In genomic region chr16:51937298-51937697, GRCm38 (mm10) we compare ENCODE assay signal across 10 mouse cellular contexts.
DNase-seq lines count a peak whose midpoint lies in the region; ATAC-seq and TF ChIP-seq lines count a peak whose summit lies in the region.
"Had no signal": no experiment of that assay in that cellular context is flagged by ENCODE, and none has a peak within 500 bp of the region (broad histone marks: within the 10 kb centered on the region; RNA-seq: fewer than 3 reads in every experiment).

No protein-coding gene starts in this region.

- intact Hi-C loops in heart, postnatal 10 days (cut with DNase I), result no loop called here

- H3K9ac ChIP-seq in midbrain, embryonic 14.5 days (replicated peaks; ENCODE audit: low read length), result no peak overlapping the region
- H3K9ac ChIP-seq in midbrain, embryonic 11.5 days (ENCODE audit: low read length), result no peak overlapping the region
- H3K9ac ChIP-seq in lung, postnatal 0 days (replicated peaks; ENCODE audit: low read depth), result no peak overlapping the region
- H3K9ac ChIP-seq: kidney, embryonic 15.5 days had no signal

- no peak for TF ChIP-seq CTCF in lung, postnatal 0 days (IDR thresholded peaks at IDR 0.05)

- 89% methylated on average over 9 of the region's 9 CpGs for WGBS in midbrain, embryonic 14.5 days
- WGBS in midbrain, embryonic 11.5 days, result 92% methylated on average over 9 of the region's 9 CpGs
- 81% methylated on average over 9 of the region's 9 CpGs for WGBS in lung, postnatal 0 days

- no peak overlapping the region for H3K27ac ChIP-seq in midbrain, embryonic 14.5 days (replicated peaks; ENCODE audit: low read depth, low read length)
- no peak overlapping the region for H3K27ac ChIP-seq in midbrain, embryonic 11.5 days (ENCODE audit: low read depth, low read length)
- H3K27ac ChIP-seq in lung, postnatal 0 days (ENCODE audit: low read length), result no peak overlapping the region
- H3K27ac ChIP-seq: kidney, embryonic 15.5 days had no signal

- H3K4me1 ChIP-seq in midbrain, embryonic 14.5 days (ENCODE audit: control insufficient read depth, insufficient read depth, low read length), result no peaks in the 10 kb centered on the region
- H3K4me1 ChIP-seq in midbrain, embryonic 11.5 days (ENCODE audit: control insufficient read depth, insufficient read depth, low read length), result no peaks in the 10 kb centered on the region
- no peaks in the 10 kb centered on the region for H3K4me1 ChIP-seq in lung, postnatal 0 days (ENCODE audit: insufficient read depth, low read depth, low read length)
- H3K4me1 ChIP-seq: kidney, embryonic 15.5 days had no signal

- no peaks in the 10 kb centered on the region for H3K36me3 ChIP-seq in midbrain, embryonic 14.5 days (ENCODE audit: control insufficient read depth, insufficient read depth, low read length)
- no peaks in the 10 kb centered on the region for H3K36me3 ChIP-seq in midbrain, embryonic 11.5 days (ENCODE audit: control insufficient read depth, insufficient read depth, low read length)
- H3K36me3 ChIP-seq in lung, postnatal 0 days (ENCODE audit: insufficient read depth, low read length), result no peaks in the 10 kb centered on the region
- H3K36me3 ChIP-seq: kidney, embryonic 15.5 days had no signal

- H3K27me3 ChIP-seq in midbrain, embryonic 14.5 days (ENCODE audit: control insufficient read depth, insufficient read depth, low read length), result no peaks in the 10 kb centered on the region
- no peaks in the 10 kb centered on the region for H3K27me3 ChIP-seq in midbrain, embryonic 11.5 days (ENCODE audit: control insufficient read depth, insufficient read depth, low read length)
- no peaks in the 10 kb centered on the region for H3K27me3 ChIP-seq in lung, postnatal 0 days (replicated peaks; ENCODE audit: insufficient read depth, low read length)
- H3K27me3 ChIP-seq: kidney, embryonic 15.5 days had no signal

- peak; percentile 4; the same call in 1 of the 2 replicates for ATAC-seq in midbrain, embryonic 14.5 days (ENCODE audit: low FRiP score, low TSS enrichment)
- no peak for ATAC-seq in midbrain, embryonic 11.5 days (ENCODE audit: low FRiP score)
- ATAC-seq in frontal cortex, adult (ENCODE audit: low TSS enrichment), result peak; percentile 100
- ATAC-seq in lung, postnatal 0 days, result no peak

- H3K9me3 ChIP-seq in midbrain, embryonic 14.5 days (ENCODE audit: control insufficient read depth, low read length), result no peaks in the 10 kb centered on the region
- no peaks in the 10 kb centered on the region for H3K9me3 ChIP-seq in midbrain, embryonic 11.5 days (ENCODE audit: control insufficient read depth, low read length)
- no peaks in the 10 kb centered on the region for H3K9me3 ChIP-seq in lung, postnatal 0 days (ENCODE audit: low read length)
- H3K9me3 ChIP-seq: kidney, embryonic 15.5 days had no signal

- no peak overlapping the region for H3K4me2 ChIP-seq in midbrain, embryonic 14.5 days (ENCODE audit: low read length)
- H3K4me2 ChIP-seq in midbrain, embryonic 11.5 days, result no peak overlapping the region
- no peak overlapping the region for H3K4me2 ChIP-seq in lung, postnatal 0 days (replicated peaks; ENCODE audit: low read depth, low read length)
- H3K4me2 ChIP-seq: kidney, embryonic 15.5 days had no signal

- no peak overlapping the region for H3K4me3 ChIP-seq in midbrain, embryonic 14.5 days (replicated peaks; ENCODE audit: low read depth, low read length)
- H3K4me3 ChIP-seq in midbrain, embryonic 11.5 days (ENCODE audit: low read depth, low read length), result no peak overlapping the region
- no peak overlapping the region for H3K4me3 ChIP-seq in lung, postnatal 0 days (ENCODE audit: low read depth, low read length)
- H3K4me3 ChIP-seq: kidney, embryonic 15.5 days had no signal

- peak; percentile 17 for DNase-seq in midbrain, embryonic 14.5 days
- DNase-seq in midbrain, embryonic 11.5 days (ENCODE audit: low spot score, missing footprints), result no peak
- DNase-seq in left cerebral cortex, adult 18-20 months (ENCODE audit: low spot score in 2 of 2), result peak; percentile 38 to 61
- peak; percentile 71 for DNase-seq in telencephalon, adult 2 months (ENCODE audit: low read depth, low spot score)
- no peak for DNase-seq in heart, postnatal 10 days
- no peak for DNase-seq in lung, postnatal 0 days (ENCODE audit: low spot score)
- no peak for DNase-seq in adrenal gland, postnatal 36 days
- DNase-seq: lung, postnatal 10 days had no signal

- no peak for TF ChIP-seq EP300 in lung, postnatal 0 days (IDR thresholded peaks at IDR 0.05)

Comparison
In these comparisons a context has a peak if more than half of its experiments do, and no peak if none do; other contexts are left out.
1. ATAC-seq: peak in midbrain, embryonic 14.5 days (single experiment) and frontal cortex, adult (single experiment); none in midbrain, embryonic 11.5 days (single experiment) and lung, postnatal 0 days (single experiment).
2. DNase-seq: peak in midbrain, embryonic 14.5 days (single experiment), left cerebral cortex, adult 18-20 months (2 of 2) and telencephalon, adult 2 months (single experiment); none in midbrain, embryonic 11.5 days (single experiment), heart, postnatal 10 days (0 of 2), lung, postnatal 0 days (single experiment) and adrenal gland, postnatal 36 days (0 of 2).